Mouse (Mus musculus) cerebellum, adult 9-10 months (tissue): ENCODE measurements around the gene Cpsf6.

ENCODE experiments used
- DNase-seq: peaks from one replicate; pipeline ENCODE4 v3.0.0; 2022

Cpsf6 gene

GRCm38 (mm10) chr10:117320571-117320981, 59.2 kb downstream of the Cpsf6 start:
- DNase-seq, result no peak

DNA sequence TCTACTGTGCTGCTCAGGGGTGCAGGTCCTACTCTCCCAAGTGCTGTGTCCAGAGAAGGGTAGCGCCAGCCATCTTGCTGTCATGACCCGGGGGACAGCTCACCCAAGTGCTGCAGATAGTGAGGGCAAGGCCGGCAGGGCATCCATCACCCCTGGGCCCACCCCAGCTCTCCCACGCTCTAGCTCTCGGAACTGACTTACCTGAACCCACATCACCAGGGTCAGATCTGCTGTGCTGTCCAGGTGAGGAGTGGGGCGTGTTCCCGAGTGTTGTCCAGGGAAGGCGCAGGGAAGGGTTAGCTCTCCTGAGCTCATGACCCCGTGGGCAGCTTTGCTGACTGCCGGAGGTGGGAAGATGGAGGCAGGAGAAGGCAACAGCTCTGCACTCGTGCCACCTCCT, 63.4 kb downstream of the Cpsf6 start:
- no peak for DNase-seq

GRCm38 (mm10) chr10:117313133-117313532, 66.7 kb downstream of the Cpsf6 start:
- DNase-seq, result no peak

GRCm38 (mm10) chr10:117312168-117312567, 67.6 kb downstream of the Cpsf6 start:
- DNase-seq, result no peak

DNA sequence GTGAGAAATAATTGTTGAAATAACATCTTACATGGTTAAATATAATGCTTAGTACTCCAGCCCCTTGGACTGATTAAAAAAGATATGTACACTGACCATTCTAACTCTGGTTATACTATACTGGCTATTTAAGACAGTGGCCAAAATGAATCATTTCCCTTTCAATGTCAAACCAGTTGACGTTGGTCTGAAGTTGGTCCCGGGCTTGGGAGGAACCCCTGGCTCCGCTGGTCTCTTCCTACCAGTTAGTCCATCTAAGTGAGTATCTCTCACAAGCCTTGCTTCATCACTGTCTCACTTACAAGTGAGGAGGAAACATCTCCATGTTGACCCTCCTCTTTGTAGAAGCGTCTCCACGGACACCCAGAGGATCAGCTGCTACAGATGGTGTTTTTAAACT, 75.4 kb downstream of the Cpsf6 start:
- DNase-seq, result no peak

- DNase-seq, result no peak
Measured at GRCm38 (mm10) chr10:117301688-117302087, 78.1 kb downstream of the Cpsf6 start.

- DNase-seq, result no peak
Measured at GRCm38 (mm10) chr10:117299901-117300520, 79.8 kb downstream of the Cpsf6 start.

GRCm38 (mm10) chr10:117299106-117299505, 80.7 kb downstream of the Cpsf6 start:
- DNase-seq, result no peak

GRCm38 (mm10) chr10:117298336-117298735, 81.5 kb downstream of the Cpsf6 start:
- no peak for DNase-seq
